Mouse (Mus musculus): ENCODE measurements around the gene Rnf8.

- TF ChIP-seq CTCF (IDR thresholded peaks at IDR 0.05; ENCODE audit: low read depth): no peak
- no peak for TF ChIP-seq EP300 (IDR thresholded peaks at IDR 0.05; ENCODE audit: low read depth)
These were observed 8.9 kb downstream of the Rnf8 start for GRCm38 (mm10) chr17:29623488-29623887.
